Mouse (Mus musculus) liver, embryonic 16.5 days (tissue): ENCODE data around the gene Mageb5. TPM values are rescaled to one million over a fixed set of nuclear protein-coding genes. Genes with fewer than 3 reads are reported as not detected.
"Not testable (repeated sequence)": the region's sequence is repeated elsewhere in the genome, so short reads cannot be mapped to it uniquely, and the experiment has no call there.

ENCODE experiments used
- ATAC-seq: fragments of 200-750 bp; cut with Nextera tagmentation; 2 replicates; pipeline ENCODE4 v1.8.0; 2017; ENCODE audit warnings: low read depth, mild to moderate bottlenecking, moderate number of reproducible peaks, moderate library complexity
- H3K27ac ChIP-seq: fragments of 300-500 bp; sonication (generic); 2 replicates; pipeline ENCODE4 v1.5.1; 2014; ENCODE audit warnings: mild to moderate bottlenecking, low read length
- H3K27me3 ChIP-seq: fragments of 300-500 bp; sonication (generic); 2 replicates; pipeline ENCODE4 v1.6.1; 2014; ENCODE audit warnings: low read depth, low read length, mixed read lengths; ENCODE audit not compliant: control insufficient read depth, insufficient read depth
- H3K36me3 ChIP-seq: fragments of 300-500 bp; sonication (generic); 2 replicates; pipeline ENCODE4 v1.6.1; 2014; ENCODE audit warnings: mild to moderate bottlenecking; ENCODE audit not compliant: control insufficient read depth, insufficient read depth
- H3K4me1 ChIP-seq: fragments of 300-500 bp; sonication (generic); 2 replicates; pipeline ENCODE4 v1.6.1; 2014; ENCODE audit warnings: low read depth, low read length, mixed read lengths; ENCODE audit not compliant: control insufficient read depth
- H3K4me2 ChIP-seq: fragments of 300-500 bp; sonication (generic); 2 replicates; pipeline ENCODE4 v1.6.1; 2014; ENCODE audit warnings: low read depth, low read length, mixed read lengths
- H3K4me3 ChIP-seq: fragments of 300-500 bp; sonication (generic); 2 replicates; pipeline ENCODE4 v1.5.1; 2014; ENCODE audit warnings: low read depth, mild to moderate bottlenecking, low read length
- H3K9ac ChIP-seq: fragments of 300-500 bp; sonication (generic); 2 replicates; pipeline ENCODE4 v1.6.1; 2014; ENCODE audit warnings: low read depth, low read length
- H3K9me3 ChIP-seq: fragments of 300-500 bp; sonication (generic); replicated peaks from 2 replicates; pipeline ENCODE4 v1.6.1; 2016; ENCODE audit warnings: low read length; ENCODE audit not compliant: control insufficient read depth
- WGBS: fragments of 180-500 bp; shearing (Covaris S2); extraction: QIAGEN DNeasy Blood & Tissue Kit; methylation state at CpG from one replicate; pipeline ENCODE4 v1.1.7; 2014; ENCODE audit not compliant: insufficient replicate concordance; 5-methylcytosine and 5-hydroxymethylcytosine counted together
- polyA plus RNA-seq: library from polyadenylated mRNA; unstranded; fragments of >200 nt; fragmentation: Nextera tagmentation; extraction: Ambion mirVana; gene quantifications from 2 replicates; pipeline ENCODE4 v1.2.1, GENCODE M21; 2015

Mageb5 gene
- not detected in 2 replicates for polyA plus RNA-seq

DNA sequence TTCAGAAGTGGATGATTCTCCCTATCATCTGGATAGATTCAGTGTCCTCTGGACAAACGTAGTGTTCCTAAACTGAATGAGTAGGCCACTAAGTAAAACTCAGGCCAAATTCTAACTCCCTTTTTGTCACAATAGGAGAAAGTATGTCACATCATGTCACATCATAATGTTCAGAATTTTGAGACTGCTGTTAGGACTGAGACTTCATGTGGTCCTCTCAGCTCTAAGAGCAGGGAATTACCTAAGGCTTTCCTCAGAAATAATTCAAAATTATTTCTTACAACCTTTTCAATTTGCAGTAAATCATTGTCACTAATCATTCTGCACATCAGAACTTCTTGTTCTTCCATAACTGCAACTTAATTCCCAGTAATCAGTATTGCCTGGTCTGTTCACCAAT lies at the start of gene Mageb5:
Gene Mageb5 (minus strand): TSS at position 101 of the 400 bp plus-strand sequence.
- not testable (repeated sequence) for H3K36me3 ChIP-seq, ATAC-seq, H3K9me3 ChIP-seq, H3K4me1 ChIP-seq, H3K4me3 ChIP-seq, H3K27ac ChIP-seq, H3K4me2 ChIP-seq, H3K27me3 ChIP-seq, H3K9ac ChIP-seq
- WGBS: 42% methylated on average over 1 of the region's 1 CpGs

DNA sequence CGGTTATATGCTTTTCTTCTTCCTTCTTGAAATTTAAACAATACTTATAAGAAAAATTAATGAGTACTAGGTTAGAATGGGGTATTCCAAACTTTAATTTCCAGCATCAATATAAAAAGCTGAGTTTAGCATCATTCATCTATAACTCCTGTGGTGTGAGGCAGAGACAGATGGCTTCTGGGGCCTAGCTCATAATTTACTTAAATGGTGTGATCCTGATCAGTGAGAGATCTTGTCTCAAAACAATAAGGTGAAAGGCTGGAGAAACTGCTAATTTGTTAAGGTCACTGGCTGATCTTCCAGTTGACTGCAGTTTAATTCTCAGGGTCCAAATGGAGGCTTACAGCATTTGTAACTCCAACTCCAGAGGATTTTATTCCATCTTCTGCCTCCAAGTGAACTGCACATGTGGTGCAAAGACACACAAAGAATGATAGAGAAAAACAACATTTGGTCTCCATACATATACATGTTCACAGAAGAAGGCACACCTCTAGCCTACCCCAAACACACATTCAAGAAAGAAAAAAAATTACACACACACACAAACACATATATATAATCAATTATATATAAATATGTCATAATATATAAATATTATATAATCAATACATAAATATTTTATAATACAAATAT lies 23.1 kb downstream of the Mageb5 start:
- not testable (repeated sequence) for H3K4me2 ChIP-seq, H3K4me3 ChIP-seq, H3K36me3 ChIP-seq, H3K4me1 ChIP-seq, H3K27me3 ChIP-seq, H3K9me3 ChIP-seq, H3K27ac ChIP-seq, ATAC-seq, H3K9ac ChIP-seq
- WGBS: no CpG with 5 or more reads among the region's 1 CpGs

Other genes with a start within 250 kb of the Mageb5 start
- gene 1700084M14Rik, start 207.1 kb downstream of the Mageb5 start, polyA plus RNA-seq: not detected in 2 replicates
- not detected in 2 replicates for gene Gm14781, start 150.8 kb downstream of the Mageb5 start, polyA plus RNA-seq
- not detected in 2 replicates for gene Mageb1, start 233.3 kb upstream of the Mageb5 start, polyA plus RNA-seq